Mouse (Mus musculus) MEL (cell line): Measurements from ENCODE around the gene Lrrc4b. TPM values are rescaled to one million over a fixed set of nuclear protein-coding genes. Genes with fewer than 3 reads are reported as not detected.

Experiments used
- DNase-seq: peaks from one replicate; pipeline ENCODE4 v3.0.0; 2011; ENCODE audit warnings: low read depth, low spot score
- H3K27ac ChIP-seq: 2 replicates; pipeline ENCODE4 v1.5.1; 2012; ENCODE audit warnings: low read depth, mild to moderate bottlenecking, control low read depth, low read length, moderate library complexity; ENCODE audit not compliant: control insufficient read depth
- H3K27me3 ChIP-seq, 2 experiments: fragments of 150-350 bp in 1 of 2; sonication (generic) in 1 of 2; 2 replicates each; pipeline ENCODE4 v1.6.1; 2012; ENCODE audit warnings: low read length in 2 of 2, mild to moderate bottlenecking in 2 of 2, improper control_type of control experiment in 1 of 2, moderate library complexity in 1 of 2; ENCODE audit not compliant: insufficient read depth in 2 of 2, control insufficient read depth in 1 of 2
- H3K36me3 ChIP-seq, 2 experiments: 2 replicates each; pipeline ENCODE4 v1.6.1; 2012 to 2014; ENCODE audit warnings: low read length in 2 of 2, improper control_type of control experiment in 1 of 2, inconsistent platforms in 1 of 2, mild to moderate bottlenecking in 1 of 2; ENCODE audit not compliant: insufficient read depth in 2 of 2, control insufficient read depth in 1 of 2
- H3K4me1 ChIP-seq, 2 experiments: fragments of 150-350 bp in 1 of 2; sonication (generic) in 1 of 2; 2 replicates each; pipeline ENCODE4 v1.6.1; 2012; ENCODE audit warnings: low read length in 2 of 2, improper control_type of control experiment in 1 of 2, mild to moderate bottlenecking in 1 of 2; ENCODE audit not compliant: insufficient read depth in 2 of 2, control insufficient read depth in 1 of 2
- H3K4me3 ChIP-seq, 2 experiments: fragments of 150-350 bp in 1 of 2; sonication (generic) in 1 of 2; 2 replicates each; pipeline ENCODE4 v1.5.1; 2012; ENCODE audit warnings: low read depth in 2 of 2, low read length in 2 of 2, mild to moderate bottlenecking in 2 of 2, moderate library complexity in 2 of 2, control low read depth in 1 of 2, improper control_type of control experiment in 1 of 2; ENCODE audit not compliant: control insufficient read depth in 1 of 2, insufficient read depth in 1 of 2
- H3K79me2 ChIP-seq: 2 replicates; pipeline ENCODE4 v1.6.1; 2012; ENCODE audit warnings: mild to moderate bottlenecking, low read length, moderate library complexity; ENCODE audit not compliant: control insufficient read depth, poor library complexity, insufficient read depth
- H3K9ac ChIP-seq: 2 replicates; pipeline ENCODE4 v1.6.1; 2012; ENCODE audit warnings: low read depth, mild to moderate bottlenecking, control low read depth, low read length, moderate library complexity; ENCODE audit not compliant: control insufficient read depth, poor library complexity, severe bottlenecking
- H3K9me3 ChIP-seq: fragments of 150-350 bp; sonication (generic); replicated peaks from 2 replicates; pipeline ENCODE4 v1.6.1; 2012; ENCODE audit warnings: mild to moderate bottlenecking, low read length, improper control_type of control experiment, moderate library complexity; ENCODE audit not compliant: insufficient read depth
- BHLHE40 ChIP-seq: IDR thresholded peaks from 2 replicates; pipeline ENCODE4 v1.6.1; 2012; ENCODE audit warnings: low read depth, mild to moderate bottlenecking, inconsistent platforms, low read length, improper control_type of control experiment, borderline replicate concordance
- CHD1 ChIP-seq: IDR thresholded peaks from 2 replicates; pipeline ENCODE4 v1.6.1; 2012; ENCODE audit warnings: low read depth, mild to moderate bottlenecking, inconsistent platforms, low read length, improper control_type of control experiment
- CHD2 ChIP-seq: IDR thresholded peaks from 2 replicates; pipeline ENCODE4 v1.6.1; 2011; ENCODE audit warnings: low read length, improper control_type of control experiment
- CTCF ChIP-seq, 3 experiments: IDR thresholded peaks in 2 of 3; conservative IDR thresholded peaks in 1 of 3; 2 replicates each; pipeline ENCODE4 v1.5.1; 2011 to 2012; ENCODE audit warnings: low read length in 3 of 3, low read depth in 2 of 3, mild to moderate bottlenecking in 2 of 3, improper control_type of control experiment in 1 of 3, inconsistent platforms in 1 of 3, mixed read lengths in 1 of 3, moderate library complexity in 1 of 3; ENCODE audit not compliant: control insufficient read depth in 1 of 3, insufficient read depth in 1 of 3, poor library complexity in 1 of 3, severe bottlenecking in 1 of 3
- E2F4 ChIP-seq: IDR thresholded peaks from 2 replicates; pipeline ENCODE4 v1.6.1; 2011; ENCODE audit warnings: low read depth, low read length, improper control_type of control experiment, borderline replicate concordance
- ELF1 ChIP-seq: IDR thresholded peaks from 2 replicates; pipeline ENCODE4 v1.6.1; 2014; ENCODE audit warnings: low read depth, mild to moderate bottlenecking, inconsistent platforms, low read length, improper control_type of control experiment, moderate library complexity
- EP300 ChIP-seq, 2 experiments: IDR thresholded peaks; 2 replicates each; pipeline ENCODE4 v1.6.1; 2011; ENCODE audit warnings: improper control_type of control experiment in 2 of 2, low read length in 2 of 2, low read depth in 1 of 2, mild to moderate bottlenecking in 1 of 2
- ETS1 ChIP-seq: IDR thresholded peaks from 2 replicates; pipeline ENCODE4 v1.6.1; 2012; ENCODE audit warnings: low read depth, mild to moderate bottlenecking, inconsistent platforms, low read length, improper control_type of control experiment, moderate library complexity
- GABPA ChIP-seq: IDR thresholded peaks from 2 replicates; pipeline ENCODE4 v1.6.1; 2012; ENCODE audit warnings: low read depth, mild to moderate bottlenecking, inconsistent platforms, low read length, improper control_type of control experiment, moderate library complexity
- GATA1 ChIP-seq: IDR thresholded peaks from 2 replicates; pipeline ENCODE4 v1.6.1; 2011; ENCODE audit warnings: low read depth, low read length, improper control_type of control experiment
- HCFC1 ChIP-seq: IDR thresholded peaks from 2 replicates; pipeline ENCODE4 v1.6.1; 2012; ENCODE audit warnings: low read depth, mild to moderate bottlenecking, inconsistent platforms, low read length, improper control_type of control experiment, moderate library complexity
- JUND ChIP-seq: IDR thresholded peaks from 2 replicates; pipeline ENCODE4 v1.6.1; 2011; ENCODE audit warnings: low read depth, mild to moderate bottlenecking, improper control_type of control experiment, low read length
- KAT2A ChIP-seq: conservative IDR thresholded peaks from 2 replicates; pipeline ENCODE4 v1.6.1; 2012; ENCODE audit warnings: low read depth, low read length, improper control_type of control experiment, inconsistent platforms
- MAX ChIP-seq: IDR thresholded peaks from 2 replicates; pipeline ENCODE4 v1.6.1; 2011; ENCODE audit warnings: low read length, improper control_type of control experiment
- MAZ ChIP-seq: IDR thresholded peaks from 2 replicates; pipeline ENCODE4 v1.6.1; 2012; ENCODE audit warnings: low read depth, mild to moderate bottlenecking, inconsistent platforms, low read length, improper control_type of control experiment
- MEF2A ChIP-seq: IDR thresholded peaks from 2 replicates; pipeline ENCODE4 v1.6.1; 2014; ENCODE audit warnings: low read depth, mild to moderate bottlenecking, inconsistent platforms, low read length, improper control_type of control experiment; ENCODE audit not compliant: poor library complexity, insufficient replicate concordance, severe bottlenecking; ENCODE audit errors: extremely low read depth
- MXI1 ChIP-seq: IDR thresholded peaks from 2 replicates; pipeline ENCODE4 v1.6.1; 2011; ENCODE audit warnings: mild to moderate bottlenecking, low read depth, low read length, improper control_type of control experiment
- MYB ChIP-seq: IDR thresholded peaks from 2 replicates; pipeline ENCODE4 v1.6.1; 2011; ENCODE audit warnings: mild to moderate bottlenecking, low read depth, low read length, improper control_type of control experiment
- MYC ChIP-seq: IDR thresholded peaks from 2 replicates; pipeline ENCODE4 v1.6.1; 2011; ENCODE audit warnings: low read depth, mild to moderate bottlenecking, low read length, improper control_type of control experiment, moderate library complexity
- NELFE ChIP-seq: IDR thresholded peaks from 2 replicates; pipeline ENCODE4 v1.6.1; 2011; ENCODE audit warnings: low read depth, low read length, improper control_type of control experiment
- NRF1 ChIP-seq: IDR thresholded peaks from 2 replicates; pipeline ENCODE4 v1.6.1; 2014; ENCODE audit warnings: low read depth, mild to moderate bottlenecking, inconsistent platforms, low read length, improper control_type of control experiment, moderate library complexity; ENCODE audit not compliant: poor library complexity, insufficient read depth, severe bottlenecking
- POLR2A ChIP-seq, 2 experiments: IDR thresholded peaks; 2 replicates each; pipeline ENCODE4 v1.6.1; 2011 to 2012; ENCODE audit warnings: low read length in 2 of 2, mild to moderate bottlenecking in 2 of 2, control low read depth in 1 of 2, improper control_type of control experiment in 1 of 2, low read depth in 1 of 2, moderate library complexity in 1 of 2; ENCODE audit not compliant: control insufficient read depth in 1 of 2, insufficient read depth in 1 of 2, poor library complexity in 1 of 2
- POLR2AphosphoS2 ChIP-seq: IDR thresholded peaks from 2 replicates; pipeline ENCODE4 v1.6.1; 2011; ENCODE audit warnings: low read length, improper control_type of control experiment
- POLR2AphosphoS5 ChIP-seq: IDR thresholded peaks from 2 replicates; pipeline ENCODE4 v1.6.1; 2012; ENCODE audit warnings: low read depth, borderline replicate concordance, mild to moderate bottlenecking, inconsistent platforms, low read length, moderate library complexity, mixed read lengths
- RAD21 ChIP-seq: IDR thresholded peaks from 2 replicates; pipeline ENCODE4 v1.6.1; 2011; ENCODE audit warnings: mild to moderate bottlenecking, low read depth, low read length, improper control_type of control experiment
- RCOR1 ChIP-seq: IDR thresholded peaks from 2 replicates; pipeline ENCODE4 v1.6.1; 2012; ENCODE audit warnings: low read depth, mild to moderate bottlenecking, inconsistent platforms, low read length, improper control_type of control experiment
- SMC3 ChIP-seq: IDR thresholded peaks from 2 replicates; pipeline ENCODE4 v1.6.1; 2011; ENCODE audit warnings: low read depth, low read length, improper control_type of control experiment
- TAL1 ChIP-seq: IDR thresholded peaks from 2 replicates; pipeline ENCODE4 v1.6.1; 2012; ENCODE audit warnings: mild to moderate bottlenecking, inconsistent platforms, low read length, moderate library complexity, mixed read lengths
- TBP ChIP-seq: IDR thresholded peaks from 2 replicates; pipeline ENCODE4 v1.8.0; 2011; ENCODE audit warnings: low read depth, low read length, improper control_type of control experiment
- TCF12 ChIP-seq: IDR thresholded peaks from 2 replicates; pipeline ENCODE4 v1.6.1; 2014; ENCODE audit warnings: low read depth, mild to moderate bottlenecking, inconsistent platforms, low read length, improper control_type of control experiment, moderate library complexity
- UBTF ChIP-seq: IDR thresholded peaks from 2 replicates; pipeline ENCODE4 v1.6.1; 2012; ENCODE audit warnings: low read depth, mild to moderate bottlenecking, inconsistent platforms, low read length, improper control_type of control experiment, moderate library complexity, borderline replicate concordance; ENCODE audit not compliant: insufficient read depth
- USF1 ChIP-seq: IDR thresholded peaks from 2 replicates; pipeline ENCODE4 v1.6.1; 2014; ENCODE audit warnings: low read depth, mild to moderate bottlenecking, inconsistent platforms, low read length, improper control_type of control experiment, moderate library complexity
- USF2 ChIP-seq, 2 experiments: IDR thresholded peaks; 2 replicates each; pipeline ENCODE4 v1.6.1; 2011 to 2012; ENCODE audit warnings: improper control_type of control experiment in 2 of 2, low read length in 2 of 2, borderline replicate concordance in 1 of 2, inconsistent platforms in 1 of 2, low read depth in 1 of 2, mild to moderate bottlenecking in 1 of 2; ENCODE audit not compliant: insufficient read depth in 1 of 2
- ZKSCAN1 ChIP-seq: IDR thresholded peaks from 2 replicates; pipeline ENCODE4 v1.6.1; 2012; ENCODE audit warnings: low read depth, mild to moderate bottlenecking, inconsistent platforms, low read length, improper control_type of control experiment, moderate library complexity
- ZMIZ1 ChIP-seq: IDR thresholded peaks from 2 replicates; pipeline ENCODE4 v1.6.1; 2012; ENCODE audit warnings: low read depth, mild to moderate bottlenecking, inconsistent platforms, low read length, improper control_type of control experiment, moderate library complexity
- ZNF384 ChIP-seq: IDR thresholded peaks from 2 replicates; pipeline ENCODE4 v1.6.1; 2012; ENCODE audit warnings: low read depth, mild to moderate bottlenecking, inconsistent platforms, low read length, improper control_type of control experiment
- polyA plus RNA-seq, 2 experiments: library from polyadenylated mRNA; stranded (reverse) in 1 of 2; unstranded in 1 of 2; fragments of >175 nt in 1 of 2; fragments of >200 nt in 1 of 2; gene quantifications; 2 replicates each; pipeline versions ENCODE4 v1.2.1 to v1.2.4; 2012; ENCODE audit warnings: low replicate concordance in 2 of 2, low read depth in 1 of 2; ENCODE audit not compliant: insufficient read length in 2 of 2, insufficient read depth in 1 of 2, missing spikeins in 1 of 2
- total RNA-seq: library from RNA; depleted of rRNA; stranded (reverse); fragments of 300-350 nt; gene quantifications from 2 replicates; pipeline ENCODE4 v1.2.3, GENCODE M21; 2012

The Lrrc4b gene
- total and polyA plus RNA-seq, 3 experiments = 0.58 to 4.4 TPM; not detected in 1

GRCm38 (mm10) chr7:44482836-44483435, 54.1 kb downstream of the Lrrc4b start:
- DNase-seq = peak; percentile 80

GRCm38 (mm10) chr7:44484109-44484508, 55.3 kb downstream of the Lrrc4b start:
- no peak overlapping the region for H3K27ac ChIP-seq
- DNase-seq = no peak
- peaks cover 0 to 6% of the 10 kb centered on the region in 2 experiments; a peak in 2 of 4 replicates for H3K36me3 ChIP-seq
- H3K4me3 ChIP-seq = no peak overlapping the region
- H3K9me3 ChIP-seq = no peaks in the 10 kb centered on the region
- H3K9ac ChIP-seq = no peak overlapping the region
- H3K27me3 ChIP-seq = no peaks in the 10 kb centered on the region
- peaks cover 4 to 28% of the 10 kb centered on the region in 2 experiments for H3K4me1 ChIP-seq
- H3K79me2 ChIP-seq = no peaks in the 10 kb centered on the region
- TF ChIP-seq CTCF (IDR thresholded peaks at IDR 0.05 in 2 of 3, conservative IDR thresholded peaks at IDR 0.05 in 1 of 3; ENCODE audit: control insufficient read depth in 1 of 3, insufficient read depth in 1 of 3, low read depth in 2 of 3, low read length in 3 of 3, poor library complexity in 1 of 3, severe bottlenecking in 1 of 3) = no peak
- no peak for TF ChIP-seq CHD2
- TF ChIP-seq GABPA = no peak
- TF ChIP-seq ZMIZ1 = no peak
- no peak for TF ChIP-seq POLR2AphosphoS2
- TF ChIP-seq HCFC1 = no peak
- TF ChIP-seq POLR2A (IDR thresholded peaks at IDR 0.05; ENCODE audit: control insufficient read depth in 1 of 2, insufficient read depth in 1 of 2, low read depth in 1 of 2, low read length in 2 of 2, poor library complexity in 1 of 2) = no peak
- no peak for TF ChIP-seq NRF1
- no peak for TF ChIP-seq TAL1
- no peak for TF ChIP-seq ELF1
- TF ChIP-seq RAD21 = no peak
- no peak for TF ChIP-seq UBTF
- TF ChIP-seq CHD1 = no peak
- TF ChIP-seq, all 39 proteins: peak for 0

More at GRCm38 (mm10) chr7:44482836-44483435, 54.1 kb downstream of the Lrrc4b start:
- Histone ChIP-seq H3K4me3 (no peak overlapping the region), H3K79me2 (no peaks in the 10 kb centered on the region), H3K36me3 (peaks cover 0 to 6% of the 10 kb centered on the region in 2 experiments; a peak in 2 of 4 replicates), H3K9ac (no peak overlapping the region), H3K27me3 (no peaks in the 10 kb centered on the region), H3K9me3 (no peaks in the 10 kb centered on the region), H3K27ac (peak overlapping the region; percentile 61), H3K4me1 (peaks cover 4 to 28% of the 10 kb centered on the region in 2 experiments)
- 0 out of 2 replicates have a peak, but pooled peaks have one; percentile 42 for TF ChIP-seq RCOR1
- TF ChIP-seq CHD2 = no peak
- no peak for TF ChIP-seq USF2 (IDR thresholded peaks at IDR 0.05; ENCODE audit: borderline replicate concordance in 1 of 2, insufficient read depth in 1 of 2, low read depth in 1 of 2, low read length in 2 of 2)
- no peak for TF ChIP-seq CHD1
- TF ChIP-seq MYC = no peak
- TF ChIP-seq GABPA = no peak
- TF ChIP-seq KAT2A = no peak
- TF ChIP-seq CTCF (IDR thresholded peaks at IDR 0.05 in 2 of 3, conservative IDR thresholded peaks at IDR 0.05 in 1 of 3; ENCODE audit: control insufficient read depth in 1 of 3, insufficient read depth in 1 of 3, low read depth in 2 of 3, low read length in 3 of 3, poor library complexity in 1 of 3, severe bottlenecking in 1 of 3) = no peak
- no peak for TF ChIP-seq POLR2A (IDR thresholded peaks at IDR 0.05; ENCODE audit: control insufficient read depth in 1 of 2, insufficient read depth in 1 of 2, low read depth in 1 of 2, low read length in 2 of 2, poor library complexity in 1 of 2)
- no peak for TF ChIP-seq E2F4
- no peak for TF ChIP-seq NRF1
- no peak for TF ChIP-seq ZKSCAN1
- TF ChIP-seq HCFC1 = no peak
- no peak for TF ChIP-seq ZMIZ1
- no peak for TF ChIP-seq NELFE
- TF ChIP-seq MAX = no peak
- no peak for TF ChIP-seq USF1
- peak; percentile 64; the same call in 1 of the 2 replicates for TF ChIP-seq JUND
- TF ChIP-seq MEF2A = no peak
- peak; percentile 85 for TF ChIP-seq GATA1
- no peak for TF ChIP-seq POLR2AphosphoS2
- 0 out of 2 replicates have a peak, but pooled peaks have one; percentile 18 for TF ChIP-seq MXI1
- TF ChIP-seq SMC3 = no peak
- TF ChIP-seq MAZ = no peak
- no peak for TF ChIP-seq UBTF
- TF ChIP-seq POLR2AphosphoS5 = no peak
- TF ChIP-seq ZNF384 = no peak
- TF ChIP-seq TAL1 = peak; percentile 68
- peak; percentile 90 for TF ChIP-seq TCF12
- TF ChIP-seq EP300 (IDR thresholded peaks at IDR 0.05; ENCODE audit: low read depth in 1 of 2, low read length in 2 of 2) = peak; percentile 71 to 82
- TF ChIP-seq TBP = no peak
- no peak for TF ChIP-seq MYB
- peak; percentile 56; the same call in 1 of the 2 replicates for TF ChIP-seq ETS1
- TF ChIP-seq BHLHE40 = no peak
- TF ChIP-seq ELF1 = no peak
